Mouse (Mus musculus): ENCODE data around the gene Brd3os. TPM values are rescaled to one million over a fixed set of nuclear protein-coding genes. Genes with fewer than 3 reads are reported as not detected.

Gene Brd3os
- polyA plus RNA-seq, 1 experiment = 10.6 TPM

DNA sequence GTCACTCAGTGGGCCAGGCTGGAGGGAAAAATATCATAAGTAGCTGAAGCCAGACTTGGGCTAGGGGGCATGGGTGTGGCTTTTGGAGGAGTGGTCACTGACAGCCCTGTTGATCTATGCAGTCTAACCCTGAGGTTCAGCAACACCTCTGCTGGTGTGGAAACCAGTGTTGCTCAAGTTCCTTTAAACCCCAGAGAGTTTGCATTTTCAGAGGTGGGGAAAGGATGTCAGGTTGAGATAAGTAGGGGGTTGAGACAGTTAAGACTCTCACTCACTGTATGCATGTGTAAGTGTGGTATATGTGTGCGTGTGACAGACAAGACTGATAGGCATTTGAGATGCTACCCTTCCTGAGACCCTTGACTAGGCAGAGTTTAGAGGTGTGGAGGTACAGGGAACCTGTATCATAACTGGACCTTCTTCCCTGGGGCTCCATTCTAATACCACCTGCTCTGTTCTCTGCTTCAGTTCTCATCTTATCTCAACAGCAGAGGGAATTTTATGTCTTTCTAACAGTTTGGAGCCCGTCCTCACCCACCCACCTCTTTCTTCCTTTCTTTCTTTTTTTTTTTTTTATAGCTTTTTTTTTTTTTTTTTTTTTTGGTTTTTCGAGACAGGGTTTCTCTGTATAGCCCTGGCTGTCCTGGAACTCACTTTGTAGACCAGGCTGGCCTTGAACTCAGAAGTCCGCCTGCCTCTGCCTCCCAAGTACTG, 45.4 kb downstream of the Brd3os start:
- no peak for DNase-seq
- Histone ChIP-seq H3K4me1 (ENCODE audit: control insufficient read depth, insufficient read depth, low read length) (no peaks in the 10 kb centered on the region), H3K4me3 (replicated peaks; ENCODE audit: extremely low read depth, low read depth, low read length) (no peak overlapping the region)
- 81% methylated on average over 3 of the region's 4 CpGs for WGBS
- no peak for TF ChIP-seq CTCF (IDR thresholded peaks at IDR 0.05; ENCODE audit: insufficient read depth, low read length)
- no peak for TF ChIP-seq POLR2A (IDR thresholded peaks at IDR 0.05; ENCODE audit: borderline replicate concordance, extremely low read depth, low read depth, low read length)

DNA sequence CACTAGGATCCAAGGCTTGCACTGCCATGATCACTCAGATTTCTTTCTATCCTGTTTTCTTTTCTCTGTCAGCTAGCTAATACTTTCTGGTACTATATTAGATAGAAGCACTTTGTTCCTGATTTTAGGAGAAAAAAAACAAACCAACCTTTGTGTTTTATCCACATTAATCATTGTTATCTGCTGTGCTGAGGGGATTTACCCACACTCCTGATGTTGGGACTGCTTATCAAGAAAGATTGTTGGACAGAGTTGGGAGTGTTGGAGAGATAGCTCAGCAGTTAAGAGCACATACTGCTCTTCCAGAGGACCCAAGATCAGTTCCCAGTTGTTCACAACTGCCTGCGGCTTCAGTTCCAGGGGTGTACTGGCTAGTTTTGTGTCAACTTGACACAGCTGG, 46.2 kb downstream of the Brd3os start:
- DNase-seq = no peak
- H3K4me1 ChIP-seq (ENCODE audit: control insufficient read depth, insufficient read depth, low read length) = no peaks in the 10 kb centered on the region
- WGBS = 81% methylated on average over 1 of the region's 1 CpGs
- H3K4me3 ChIP-seq (replicated peaks; ENCODE audit: extremely low read depth, low read depth, low read length) = no peak overlapping the region
- TF ChIP-seq POLR2A (IDR thresholded peaks at IDR 0.05; ENCODE audit: borderline replicate concordance, extremely low read depth, low read depth, low read length) (no peak), CTCF (IDR thresholded peaks at IDR 0.05; ENCODE audit: insufficient read depth, low read length) (no peak)

- TF ChIP-seq POLR2A (IDR thresholded peaks at IDR 0.05; ENCODE audit: borderline replicate concordance, extremely low read depth, low read depth, low read length) (no peak), CTCF (IDR thresholded peaks at IDR 0.05; ENCODE audit: insufficient read depth, low read length) (no peak)
- Histone ChIP-seq H3K4me3 (replicated peaks; ENCODE audit: extremely low read depth, low read depth, low read length) (no peak overlapping the region), H3K4me1 (ENCODE audit: control insufficient read depth, insufficient read depth, low read length) (no peaks in the 10 kb centered on the region)
- DNase-seq = no peak
- 100% methylated on average over 2 of the region's 2 CpGs for WGBS
Observed at GRCm38 (mm10) chr2:27490939-27491338, 48.8 kb downstream of the Brd3os start.

Other genes with a start within 250 kb of the Brd3os start
- 15.4 and 16.7 TPM in 2 replicates for gene Sardh, start 194.0 kb upstream of the Brd3os start, polyA plus RNA-seq (2012; rRNA removed)
- 30.9 and 32.7 TPM in 2 replicates for gene Vav2, start 15.3 kb upstream of the Brd3os start, polyA plus RNA-seq (2012; rRNA removed)
- gene Brd3, start 65.3 kb downstream of the Brd3os start, polyA plus RNA-seq (2012; rRNA removed) = 22.5 and 24.8 TPM in 2 replicates
- gene Wdr5, start 72.8 kb downstream of the Brd3os start, polyA plus RNA-seq (2012; rRNA removed) = 21.5 and 21.6 TPM in 2 replicates
- gene Rxra, start 234.1 kb downstream of the Brd3os start, polyA plus RNA-seq (2012; rRNA removed) = 71.3 and 81.8 TPM in 2 replicates

All from lung, adult 2 months (tissue).